In genomic region chr12:86644512-86645273, GRCm38 (mm10) we compare ENCODE assay signal across 10 mouse cellular contexts. TPM values are rescaled to one million over a fixed set of nuclear protein-coding genes. Genes with fewer than 3 reads are reported as not detected.
DNase-seq lines count a peak whose midpoint lies in the region; ATAC-seq lines count a peak whose summit lies in the region.
"Had no signal": no experiment of that assay in that cellular context is flagged by ENCODE, and none has a peak within 500 bp of the region (broad histone marks: within the 10 kb centered on the region; RNA-seq: fewer than 3 reads in every experiment).

No protein-coding gene starts in this region.

- no peak overlapping the region for H3K4me3 ChIP-seq in heart, embryonic 13.5 days
- H3K4me3 ChIP-seq in forebrain, embryonic 15.5 days, result no peak overlapping the region

- no peak for DNase-seq in heart, adult 11 months
- DNase-seq in layer of hippocampus, postnatal 10 days (ENCODE audit: low spot score in 2 of 2), result peak; percentile 42 to 58
- DNase-seq in right cerebral cortex, adult 18-20 months, result peak; percentile 41
- no peak for DNase-seq in c-Kit-positive CD71-positive TER-119-positive erythroid progenitor cells, embryonic 14.5 days (ENCODE audit: low spot score)
- DNase-seq in adrenal gland, postnatal 10 days, result no peak
- DNase-seq in cerebellum, postnatal 36 days, result no peak
- DNase-seq: adrenal gland, postnatal 36 days had no signal

- H3K27me3 ChIP-seq in heart, embryonic 13.5 days (replicated peaks), result no peaks in the 10 kb centered on the region
- H3K27me3 ChIP-seq in forebrain, embryonic 15.5 days, result no peaks in the 10 kb centered on the region
- H3K27me3 ChIP-seq: CH12.LX had no signal

- ATAC-seq in heart, embryonic 13.5 days (ENCODE audit: extremely low read depth, insufficient number of reproducible peaks, low FRiP score, low TSS enrichment), result no peak
- 0 out of 2 replicates have a peak, but pooled peaks have one; percentile 24 for ATAC-seq in forebrain, embryonic 15.5 days (replicated peaks)

- WGBS in heart, embryonic 13.5 days, result 61% methylated on average over 17 of the region's 17 CpGs
- WGBS in forebrain, embryonic 15.5 days, result 53% methylated on average over 17 of the region's 17 CpGs

- no peak overlapping the region for H3K9ac ChIP-seq in heart, embryonic 13.5 days
- no peak overlapping the region for H3K9ac ChIP-seq in forebrain, embryonic 15.5 days (replicated peaks)

- H3K27ac ChIP-seq in heart, embryonic 13.5 days (replicated peaks), result peak overlapping the region; percentile 68
- H3K27ac ChIP-seq in forebrain, embryonic 15.5 days (replicated peaks), result 0 out of 2 replicates have a peak overlapping the region, but pooled peaks have one; percentile 14

- no peaks in the 10 kb centered on the region for H3K36me3 ChIP-seq in heart, embryonic 13.5 days
- no peaks in the 10 kb centered on the region for H3K36me3 ChIP-seq in forebrain, embryonic 15.5 days

- peaks cover 30% of the 10 kb centered on the region for H3K4me1 ChIP-seq in heart, embryonic 13.5 days
- H3K4me1 ChIP-seq in forebrain, embryonic 15.5 days, result peaks cover 23% of the 10 kb centered on the region

- H3K9me3 ChIP-seq in heart, embryonic 13.5 days, result no peaks in the 10 kb centered on the region
- no peaks in the 10 kb centered on the region for H3K9me3 ChIP-seq in forebrain, embryonic 15.5 days

- no peak overlapping the region for H3K4me2 ChIP-seq in heart, embryonic 13.5 days
- no peak overlapping the region for H3K4me2 ChIP-seq in forebrain, embryonic 15.5 days (replicated peaks)

RNA-seq across cellular contexts. Expression of gene Vash1, which starts 33.8 kb away (rescaled TPM):
- 9.3 and 9.8 TPM in 2 replicates for polyA plus RNA-seq in heart, embryonic 13.5 days (2015; fragmentation: Nextera tagmentation; extraction: Ambion mirVana)
- 42.8 and 50.9 TPM in 2 replicates for polyA plus RNA-seq in forebrain, embryonic 15.5 days (2015; fragmentation: Nextera tagmentation; extraction: Ambion mirVana)
- 100 to 1,000 TPM in 1 of 2 experiments, 10 to 100 TPM in 1; 98.5 to 104 TPM for total RNA-seq in layer of hippocampus, postnatal 10 days (2021)
- total RNA-seq in adrenal gland, postnatal 10 days (2021), result 10 to 100 TPM; 14.7 to 20.6 TPM

Comparison
In these comparisons a context has a peak if more than half of its experiments do, and no peak if none do; other contexts are left out.
1. DNase-seq: peak in layer of hippocampus, postnatal 10 days (2 of 2) and right cerebral cortex, adult 18-20 months (single experiment); none in heart, adult 11 months (single experiment), c-Kit-positive CD71-positive TER-119-positive erythroid progenitor cells, embryonic 14.5 days (single experiment), adrenal gland, postnatal 10 days (single experiment) and cerebellum, postnatal 36 days (0 of 2).
2. RNA of gene Vash1, which starts 33.8 kb away (total RNA-seq): 98.5 to 104 TPM in layer of hippocampus, postnatal 10 days; 14.7 to 20.6 TPM in adrenal gland, postnatal 10 days; every median in the first group is over 4 times any median in the second.